Mouse (Mus musculus) embryonic facial prominence, embryonic 11.5 days (tissue): ENCODE data around the gene Rad23a. TPM values are rescaled to one million over a fixed set of nuclear protein-coding genes. Genes with fewer than 3 reads are reported as not detected.

Experiments used
- ATAC-seq: fragments of 200-750 bp; cut with Nextera tagmentation; replicated peaks from 2 replicates; pipeline ENCODE4 v1.8.0; 2017; ENCODE audit warnings: low read depth; ENCODE audit not compliant: insufficient number of reproducible peaks, low FRiP score, low TSS enrichment
- DNase-seq: peaks from one replicate; pipeline ENCODE4 v3.0.0-alpha.2; 2015; ENCODE audit warnings: low spot score
- H3K27ac ChIP-seq: fragments of 300-500 bp; sonication (generic); replicated peaks from 2 replicates; pipeline ENCODE4 v1.5.1; 2014; ENCODE audit warnings: mild to moderate bottlenecking, low read depth, low read length, control low read depth
- H3K27me3 ChIP-seq: fragments of 300-500 bp; sonication (generic); 2 replicates; pipeline ENCODE4 v1.6.1; 2014; ENCODE audit warnings: mild to moderate bottlenecking, low read length, moderate library complexity, mixed read lengths; ENCODE audit not compliant: control insufficient read depth, insufficient read depth
- H3K36me3 ChIP-seq: fragments of 300-500 bp; sonication (generic); replicated peaks from 2 replicates; pipeline ENCODE4 v1.6.1; 2014; ENCODE audit warnings: low read depth, mild to moderate bottlenecking, low read length, moderate library complexity, mixed read lengths; ENCODE audit not compliant: control insufficient read depth, insufficient read depth
- H3K4me1 ChIP-seq: fragments of 300-500 bp; sonication (generic); 2 replicates; pipeline ENCODE4 v1.6.1; 2014; ENCODE audit warnings: low read length, mixed read lengths; ENCODE audit not compliant: control insufficient read depth, insufficient read depth
- H3K4me2 ChIP-seq: fragments of 300-500 bp; sonication (generic); 2 replicates; pipeline ENCODE4 v1.6.1; 2014; ENCODE audit warnings: low read depth, mild to moderate bottlenecking, control low read depth, low read length, moderate library complexity
- H3K4me3 ChIP-seq: fragments of 300-500 bp; sonication (generic); 2 replicates; pipeline ENCODE4 v1.5.1; 2014; ENCODE audit warnings: low read depth, low read length, control low read depth
- H3K9ac ChIP-seq: fragments of 300-500 bp; sonication (generic); replicated peaks from 2 replicates; pipeline ENCODE4 v1.6.1; 2014; ENCODE audit warnings: mild to moderate bottlenecking, control low read depth, low read length
- H3K9me3 ChIP-seq: fragments of 300-500 bp; sonication (generic); replicated peaks from 2 replicates; pipeline ENCODE4 v1.6.1; 2016; ENCODE audit warnings: mild to moderate bottlenecking, low read length, inconsistent platforms, mixed read lengths; ENCODE audit not compliant: control insufficient read depth
- WGBS: fragments of 180-500 bp; shearing (Covaris S2); extraction: QIAGEN DNeasy Blood & Tissue Kit; methylation state at CpG from one replicate; pipeline ENCODE4 v1.1.7; 2014; 5-methylcytosine and 5-hydroxymethylcytosine counted together
- polyA plus RNA-seq: library from polyadenylated mRNA; unstranded; fragments of >200 nt; fragmentation: Nextera tagmentation; extraction: Ambion mirVana; gene quantifications from 2 replicates; pipeline ENCODE4 v1.2.1, GENCODE M21; 2014

Gene Rad23a
- polyA plus RNA-seq, 1 experiment from 2014 or later, result 88.2 TPM

- no peak within 1 kb of the TSS for H3K27ac ChIP-seq
Measured at GRCm38 (mm10) chr8:84799999-84800831, 40.2 kb downstream of the Rad23a start, which contains the start of gene Nfix. Nfix (minus strand) TSS chr8:84800344.

GRCm38 (mm10) chr8:84799136-84799931, 41.1 kb downstream of the Rad23a start:
- Histone ChIP-seq H3K4me1 (no peaks in the 10 kb centered on the region; the same call in none of the 2 replicates), H3K27ac (no peak overlapping the region), H3K9me3 (no peaks in the 10 kb centered on the region), H3K4me3 (peak overlapping the region; percentile 63), H3K4me2 (peak overlapping the region; percentile 96), H3K9ac (peak overlapping the region; percentile 87), H3K27me3 (peaks cover 83% of the 10 kb centered on the region), H3K36me3 (no peaks in the 10 kb centered on the region)
- WGBS, result 1% methylated on average over 92 of the region's 108 CpGs
- ATAC-seq, result no peak
- no peak for DNase-seq

More at GRCm38 (mm10) chr8:84799999-84800831, 40.2 kb downstream of the Rad23a start, which contains the start of gene Nfix:
- DNase-seq (no peak), ATAC-seq (no peak; the same call in 1 of the 2 replicates)
- Histone ChIP-seq H3K4me1 (no peaks in the 10 kb centered on the region; the same call in none of the 2 replicates), H3K4me3 (peak within 1 kb of the TSS; percentile 63), H3K4me2 (peak within 1 kb of the TSS; percentile 96), H3K9me3 (no peaks in the 10 kb centered on the region), H3K36me3 (no peaks in the 10 kb centered on the region), H3K9ac (peak within 1 kb of the TSS; percentile 87), H3K27me3 (peaks cover 75% of the 10 kb centered on the region)
- 3% methylated on average over 36 of the region's 125 CpGs for WGBS

GRCm38 (mm10) chr8:84798446-84799135, 41.9 kb downstream of the Rad23a start:
- Histone ChIP-seq H3K4me2 (peak overlapping the region; percentile 96), H3K9me3 (no peaks in the 10 kb centered on the region), H3K27ac (no peak overlapping the region), H3K4me3 (peak overlapping the region; percentile 63), H3K36me3 (no peaks in the 10 kb centered on the region), H3K27me3 (peaks cover 87% of the 10 kb centered on the region), H3K4me1 (no peaks in the 10 kb centered on the region; the same call in none of the 2 replicates), H3K9ac (peak overlapping the region; percentile 87)
- ATAC-seq (no peak), DNase-seq (no peak)
- 29% methylated on average over 10 of the region's 10 CpGs for WGBS

DNA sequence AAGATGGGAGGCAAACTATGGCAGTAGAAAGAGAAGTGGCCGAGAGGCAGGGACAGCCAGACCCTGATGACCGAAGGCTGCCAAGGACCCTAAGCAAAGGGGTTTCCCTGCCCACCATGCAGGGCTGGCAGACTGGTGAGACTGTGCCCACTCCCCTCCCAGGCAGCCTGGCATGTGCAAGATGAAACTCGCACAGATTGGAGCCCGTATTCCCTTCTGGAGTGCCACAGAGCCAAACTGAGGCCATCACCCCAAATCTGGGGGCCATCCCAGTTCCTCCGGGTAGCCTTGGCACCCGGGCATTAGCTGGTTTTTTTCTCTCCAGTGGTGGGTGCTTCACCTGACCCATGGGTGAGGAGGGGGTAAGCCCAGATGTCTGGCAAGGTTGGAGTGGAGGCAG, 42.5 kb downstream of the Rad23a start:
- Histone ChIP-seq H3K9me3 (no peaks in the 10 kb centered on the region), H3K9ac (no peak overlapping the region), H3K4me2 (no peak overlapping the region), H3K4me3 (no peak overlapping the region), H3K27me3 (peaks cover 88% of the 10 kb centered on the region), H3K4me1 (no peaks in the 10 kb centered on the region; the same call in none of the 2 replicates), H3K27ac (no peak overlapping the region), H3K36me3 (no peaks in the 10 kb centered on the region)
- DNase-seq, result no peak
- no peak for ATAC-seq
- 80% methylated on average over 6 of the region's 6 CpGs for WGBS

- DNase-seq, result no peak
- H3K27me3 ChIP-seq, result peaks cover 86% of the 10 kb centered on the region
- H3K4me2 ChIP-seq, result no peak overlapping the region
- WGBS, result 74% methylated on average over 15 of the region's 15 CpGs
- no peaks in the 10 kb centered on the region for H3K36me3 ChIP-seq
- H3K27ac ChIP-seq, result no peak overlapping the region
- H3K4me1 ChIP-seq, result no peaks in the 10 kb centered on the region; the same call in none of the 2 replicates
- no peak overlapping the region for H3K4me3 ChIP-seq
- no peaks in the 10 kb centered on the region for H3K9me3 ChIP-seq
- no peak for ATAC-seq
- H3K9ac ChIP-seq, result no peak overlapping the region
Measured at GRCm38 (mm10) chr8:84797256-84797797, 43.1 kb downstream of the Rad23a start.

DNA sequence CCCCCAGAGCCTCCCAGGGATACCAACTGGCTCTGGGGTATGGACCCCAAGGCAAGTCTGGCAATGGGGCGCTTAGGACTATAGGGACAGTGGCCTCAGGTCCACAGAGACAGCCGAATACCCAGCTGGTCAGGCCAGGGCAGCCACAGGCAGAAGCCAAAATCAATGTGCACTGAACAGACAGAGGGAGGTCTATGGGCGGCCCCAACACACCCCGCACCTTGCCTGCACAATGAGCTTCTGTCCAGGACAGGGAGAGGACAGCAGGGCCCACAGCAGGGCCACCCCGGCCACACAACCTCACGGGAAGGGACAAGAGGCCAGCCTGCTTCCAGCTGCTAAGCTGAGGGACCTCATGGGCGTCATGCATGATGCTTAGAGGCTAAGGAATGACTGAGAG, 46.0 kb downstream of the Rad23a start:
- ATAC-seq (no peak), DNase-seq (no peak)
- H3K4me3 ChIP-seq, result no peak overlapping the region
- 49% methylated on average over 7 of the region's 7 CpGs for WGBS
- H3K27ac ChIP-seq, result no peak overlapping the region
- H3K9me3 ChIP-seq, result no peaks in the 10 kb centered on the region
- H3K36me3 ChIP-seq, result no peaks in the 10 kb centered on the region
- H3K4me1 ChIP-seq, result no peaks in the 10 kb centered on the region; the same call in none of the 2 replicates
- no peak overlapping the region for H3K4me2 ChIP-seq
- H3K27me3 ChIP-seq, result peaks cover 90% of the 10 kb centered on the region
- no peak overlapping the region for H3K9ac ChIP-seq

DNA sequence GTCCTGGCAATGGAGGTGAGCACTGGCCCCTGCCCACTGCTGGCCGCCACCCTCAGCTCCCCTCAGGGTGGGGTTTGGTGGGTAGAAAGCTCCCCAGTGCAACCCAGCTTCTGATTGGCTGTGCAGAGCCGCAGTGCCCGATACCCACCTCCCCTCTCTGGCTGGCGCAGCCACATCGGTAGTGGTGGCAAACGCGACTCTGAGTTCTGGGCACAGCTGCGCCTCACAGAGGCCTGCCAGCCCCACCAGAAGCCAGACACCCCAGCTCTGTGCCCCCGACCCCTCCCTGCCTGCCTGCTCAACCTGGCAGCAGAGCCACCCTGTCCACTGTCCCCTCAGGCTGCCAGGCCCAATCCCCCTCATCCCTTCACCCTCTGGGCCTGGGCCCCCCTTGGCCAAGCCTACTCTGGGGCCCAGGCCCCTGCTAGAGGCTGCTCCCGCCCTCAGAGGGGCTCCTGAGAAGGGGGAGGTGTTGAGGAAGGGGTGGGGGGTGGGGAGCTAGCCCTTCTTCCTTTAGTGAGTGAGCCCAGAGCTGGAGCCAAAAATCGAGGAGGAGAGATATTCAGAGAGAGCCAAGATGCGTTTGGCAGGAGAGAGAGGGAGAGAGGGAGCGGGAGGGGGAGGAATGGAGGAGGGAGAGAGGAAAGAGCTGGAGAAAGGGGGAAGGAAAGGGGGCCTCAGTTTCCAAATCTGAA, 46.5 kb downstream of the Rad23a start:
- ATAC-seq (no peak), DNase-seq (no peak)
- H3K27me3 ChIP-seq, result peaks cover 91% of the 10 kb centered on the region
- no peaks in the 10 kb centered on the region for H3K36me3 ChIP-seq
- no peak overlapping the region for H3K4me2 ChIP-seq
- no peak overlapping the region for H3K4me3 ChIP-seq
- no peak overlapping the region for H3K9ac ChIP-seq
- no peaks in the 10 kb centered on the region for H3K9me3 ChIP-seq
- 51% methylated on average over 13 of the region's 13 CpGs for WGBS
- H3K27ac ChIP-seq, result no peak overlapping the region
- no peaks in the 10 kb centered on the region; the same call in 1 of the 2 replicates for H3K4me1 ChIP-seq
